Mouse (Mus musculus): Measurements from ENCODE around the gene Ttc17. TPM values are rescaled to one million over a fixed set of nuclear protein-coding genes. Genes with fewer than 3 reads are reported as not detected.

The Ttc17 gene
- polyA plus RNA-seq, 1 experiment, result 29.8 TPM

- Histone ChIP-seq H3K4me3 (ENCODE audit: insufficient read depth, low read length) (no peak overlapping the region), H3K4me1 (ENCODE audit: control insufficient read depth, insufficient read depth, low read length) (no peaks in the 10 kb centered on the region), H3K27ac (ENCODE audit: insufficient read depth, low read length) (no peak overlapping the region)
- TF ChIP-seq CTCF (IDR thresholded peaks at IDR 0.05; ENCODE audit: extremely low read depth, insufficient read depth, low read length), result no peak
- TF ChIP-seq POLR2A (IDR thresholded peaks at IDR 0.05; ENCODE audit: extremely low read depth, insufficient read depth, low read length), result no peak
Measured at GRCm38 (mm10) chr2:94288086-94288485, 118.4 kb downstream of the Ttc17 start.

GRCm38 (mm10) chr2:94287435-94287834 lies 119.1 kb downstream of the Ttc17 start:
- Histone ChIP-seq H3K4me1 (ENCODE audit: control insufficient read depth, insufficient read depth, low read length) (no peaks in the 10 kb centered on the region), H3K4me3 (ENCODE audit: insufficient read depth, low read length) (no peak overlapping the region), H3K27ac (ENCODE audit: insufficient read depth, low read length) (no peak overlapping the region)
- no peak for TF ChIP-seq CTCF (IDR thresholded peaks at IDR 0.05; ENCODE audit: extremely low read depth, insufficient read depth, low read length)
- no peak for TF ChIP-seq POLR2A (IDR thresholded peaks at IDR 0.05; ENCODE audit: extremely low read depth, insufficient read depth, low read length)

GRCm38 (mm10) chr2:94283526-94283925 lies 123.0 kb downstream of the Ttc17 start:
- H3K27ac ChIP-seq (ENCODE audit: insufficient read depth, low read length), result no peak overlapping the region
- H3K4me1 ChIP-seq (ENCODE audit: control insufficient read depth, insufficient read depth, low read length), result no peaks in the 10 kb centered on the region
- no peak overlapping the region for H3K4me3 ChIP-seq (ENCODE audit: insufficient read depth, low read length)
- no peak for TF ChIP-seq CTCF (IDR thresholded peaks at IDR 0.05; ENCODE audit: extremely low read depth, insufficient read depth, low read length)
- TF ChIP-seq POLR2A (IDR thresholded peaks at IDR 0.05; ENCODE audit: extremely low read depth, insufficient read depth, low read length), result no peak

GRCm38 (mm10) chr2:94279596-94279995 lies 126.9 kb downstream of the Ttc17 start:
- TF ChIP-seq POLR2A (IDR thresholded peaks at IDR 0.05; ENCODE audit: extremely low read depth, insufficient read depth, low read length) (no peak), CTCF (IDR thresholded peaks at IDR 0.05; ENCODE audit: extremely low read depth, insufficient read depth, low read length) (no peak)
- H3K27ac ChIP-seq (ENCODE audit: insufficient read depth, low read length), result no peak overlapping the region
- H3K4me3 ChIP-seq (ENCODE audit: insufficient read depth, low read length), result no peak overlapping the region

GRCm38 (mm10) chr2:94276103-94276502 lies 130.4 kb downstream of the Ttc17 start:
- TF ChIP-seq POLR2A (IDR thresholded peaks at IDR 0.05; ENCODE audit: extremely low read depth, insufficient read depth, low read length) (no peak), CTCF (IDR thresholded peaks at IDR 0.05; ENCODE audit: extremely low read depth, insufficient read depth, low read length) (no peak)
- no peak overlapping the region for H3K4me3 ChIP-seq (ENCODE audit: insufficient read depth, low read length)
- H3K4me1 ChIP-seq (ENCODE audit: control insufficient read depth, insufficient read depth, low read length), result peaks cover 5% of the 10 kb centered on the region
- H3K27ac ChIP-seq (ENCODE audit: insufficient read depth, low read length), result no peak overlapping the region

More at GRCm38 (mm10) chr2:94279596-94279995, 126.9 kb downstream of the Ttc17 start:
- H3K4me1 ChIP-seq (ENCODE audit: control insufficient read depth, insufficient read depth, low read length), result no peaks in the 10 kb centered on the region

GRCm38 (mm10) chr2:94275658-94276057 lies 130.8 kb downstream of the Ttc17 start:
- H3K4me1 ChIP-seq (ENCODE audit: control insufficient read depth, insufficient read depth, low read length), result peaks cover 5% of the 10 kb centered on the region
- TF ChIP-seq CTCF (IDR thresholded peaks at IDR 0.05; ENCODE audit: extremely low read depth, insufficient read depth, low read length) (no peak), POLR2A (IDR thresholded peaks at IDR 0.05; ENCODE audit: extremely low read depth, insufficient read depth, low read length) (no peak)
- H3K27ac ChIP-seq (ENCODE audit: insufficient read depth, low read length), result no peak overlapping the region
- no peak overlapping the region for H3K4me3 ChIP-seq (ENCODE audit: insufficient read depth, low read length)

GRCm38 (mm10) chr2:94273154-94274021 lies 133.1 kb downstream of the Ttc17 start:
- peaks cover 5% of the 10 kb centered on the region for H3K4me1 ChIP-seq (ENCODE audit: control insufficient read depth, insufficient read depth, low read length)
- H3K4me3 ChIP-seq (ENCODE audit: insufficient read depth, low read length), result peak overlapping the region; percentile 33
- TF ChIP-seq POLR2A (IDR thresholded peaks at IDR 0.05; ENCODE audit: extremely low read depth, insufficient read depth, low read length), result no peak; the same call in 1 of the 2 replicates
- no peak for TF ChIP-seq CTCF (IDR thresholded peaks at IDR 0.05; ENCODE audit: extremely low read depth, insufficient read depth, low read length)
- H3K27ac ChIP-seq (ENCODE audit: insufficient read depth, low read length), result peak overlapping the region; percentile 82

- no peak for TF ChIP-seq CTCF (IDR thresholded peaks at IDR 0.05; ENCODE audit: extremely low read depth, insufficient read depth, low read length)
- Histone ChIP-seq H3K4me3 (ENCODE audit: insufficient read depth, low read length) (no peak overlapping the region), H3K27ac (ENCODE audit: insufficient read depth, low read length) (no peak overlapping the region), H3K4me1 (ENCODE audit: control insufficient read depth, insufficient read depth, low read length) (peaks cover 5% of the 10 kb centered on the region)
Measured at GRCm38 (mm10) chr2:94271176-94271575, 135.3 kb downstream of the Ttc17 start.

- no peak overlapping the region for H3K27ac ChIP-seq (ENCODE audit: insufficient read depth, low read length)
- H3K4me1 ChIP-seq (ENCODE audit: control insufficient read depth, insufficient read depth, low read length), result peaks cover 8% of the 10 kb centered on the region
- TF ChIP-seq POLR2A (IDR thresholded peaks at IDR 0.05; ENCODE audit: extremely low read depth, insufficient read depth, low read length) (no peak), CTCF (IDR thresholded peaks at IDR 0.05; ENCODE audit: extremely low read depth, insufficient read depth, low read length) (no peak)
- H3K4me3 ChIP-seq (ENCODE audit: insufficient read depth, low read length), result no peak overlapping the region
Measured at GRCm38 (mm10) chr2:94268835-94269234, 137.7 kb downstream of the Ttc17 start.

- no peak overlapping the region for H3K4me3 ChIP-seq (ENCODE audit: insufficient read depth, low read length)
- H3K4me1 ChIP-seq (ENCODE audit: control insufficient read depth, insufficient read depth, low read length), result peaks cover 3% of the 10 kb centered on the region; the same call in 1 of the 2 replicates
- H3K27ac ChIP-seq (ENCODE audit: insufficient read depth, low read length), result no peak overlapping the region
- TF ChIP-seq CTCF (IDR thresholded peaks at IDR 0.05; ENCODE audit: extremely low read depth, insufficient read depth, low read length), result no peak
- TF ChIP-seq POLR2A (IDR thresholded peaks at IDR 0.05; ENCODE audit: extremely low read depth, insufficient read depth, low read length), result no peak
Measured at GRCm38 (mm10) chr2:94267213-94267850, 139.2 kb downstream of the Ttc17 start.
